Mouse (Mus musculus): Measurements from ENCODE around the gene Dnhd1. TPM values are rescaled to one million over a fixed set of nuclear protein-coding genes. Genes with fewer than 3 reads are reported as not detected.
"Not testable (repeated sequence)": the region's sequence is repeated elsewhere in the genome, so short reads cannot be mapped to it uniquely, and the experiment has no call there.

Gene Dnhd1
- polyA plus RNA-seq, 1 experiment from 2014 or later, result 1.9 TPM

- peak overlapping the region; percentile 97 for H3K4me2 ChIP-seq (ENCODE audit: low read length)
- not testable (repeated sequence) for H3K27ac ChIP-seq (ENCODE audit: low read length); ATAC-seq; H3K9me3 ChIP-seq (replicated peaks; ENCODE audit: control insufficient read depth, low read length, poor library complexity, severe bottlenecking); H3K27me3 ChIP-seq (ENCODE audit: control insufficient read depth, insufficient read depth, low read depth, low read length)
- peak overlapping the region; percentile 90 for H3K9ac ChIP-seq (ENCODE audit: low read depth, low read length)
- H3K4me1 ChIP-seq (ENCODE audit: control insufficient read depth, insufficient read depth, low read length), result peaks cover 27% of the 10 kb centered on the region
- 65% methylated on average over 4 of the region's 4 CpGs for WGBS
- peak overlapping the region; percentile 85 for H3K4me3 ChIP-seq (ENCODE audit: low read depth, low read length)
- peaks cover 19% of the 10 kb centered on the region for H3K36me3 ChIP-seq (ENCODE audit: control insufficient read depth, insufficient read depth, low read length)
Observed at GRCm38 (mm10) chr7:105735464-105735863, 84.8 kb downstream of the Dnhd1 start.

GRCm38 (mm10) chr7:105736264-105736901 lies 85.8 kb downstream of the Dnhd1 start, which contains the start of gene Ilk:
Gene Ilk (plus strand): TSS chr7:105736592.
- ATAC-seq, result peak; percentile 96
- H3K9ac ChIP-seq (ENCODE audit: low read depth, low read length), result peak within 1 kb of the TSS; percentile 90
- H3K4me2 ChIP-seq (ENCODE audit: low read length), result peak within 1 kb of the TSS; percentile 97
- H3K9me3 ChIP-seq (replicated peaks; ENCODE audit: control insufficient read depth, low read length, poor library complexity, severe bottlenecking), result no peaks in the 10 kb centered on the region
- peaks cover 19% of the 10 kb centered on the region for H3K36me3 ChIP-seq (ENCODE audit: control insufficient read depth, insufficient read depth, low read length)
- peaks cover 27% of the 10 kb centered on the region for H3K4me1 ChIP-seq (ENCODE audit: control insufficient read depth, insufficient read depth, low read length)
- peak within 1 kb of the TSS; percentile 85 for H3K4me3 ChIP-seq (ENCODE audit: low read depth, low read length)
- under 1% methylated on average over 62 of the region's 62 CpGs for WGBS
- no peaks in the 10 kb centered on the region for H3K27me3 ChIP-seq (ENCODE audit: control insufficient read depth, insufficient read depth, low read depth, low read length)
- H3K27ac ChIP-seq (ENCODE audit: low read length), result peak within 1 kb of the TSS; percentile 77

GRCm38 (mm10) chr7:105736911-105737521 lies 86.4 kb downstream of the Dnhd1 start, which contains the start of gene Rrp8:
Gene Rrp8 (minus strand): TSS chr7:105737385.
- no peaks in the 10 kb centered on the region for H3K27me3 ChIP-seq (ENCODE audit: control insufficient read depth, insufficient read depth, low read depth, low read length)
- H3K4me1 ChIP-seq (ENCODE audit: control insufficient read depth, insufficient read depth, low read length), result peaks cover 27% of the 10 kb centered on the region
- peak within 1 kb of the TSS; percentile 85 for H3K4me3 ChIP-seq (ENCODE audit: low read depth, low read length)
- H3K36me3 ChIP-seq (ENCODE audit: control insufficient read depth, insufficient read depth, low read length), result peaks cover 21% of the 10 kb centered on the region
- H3K4me2 ChIP-seq (ENCODE audit: low read length), result peak within 1 kb of the TSS; percentile 97
- peak within 1 kb of the TSS; percentile 77 for H3K27ac ChIP-seq (ENCODE audit: low read length)
- WGBS, result 0% methylated on average over 30 of the region's 30 CpGs
- H3K9me3 ChIP-seq (replicated peaks; ENCODE audit: control insufficient read depth, low read length, poor library complexity, severe bottlenecking), result no peaks in the 10 kb centered on the region
- ATAC-seq, result peak; percentile 33
- H3K9ac ChIP-seq (ENCODE audit: low read depth, low read length), result peak within 1 kb of the TSS; percentile 90

- Histone ChIP-seq H3K9ac (ENCODE audit: low read depth, low read length) (no peak overlapping the region), H3K27ac (ENCODE audit: low read length) (no peak overlapping the region), H3K4me3 (ENCODE audit: low read depth, low read length) (peak overlapping the region; percentile 85), H3K4me2 (ENCODE audit: low read length) (peak overlapping the region; percentile 97), H3K36me3 (ENCODE audit: control insufficient read depth, insufficient read depth, low read length) (peaks cover 18% of the 10 kb centered on the region), H3K4me1 (ENCODE audit: control insufficient read depth, insufficient read depth, low read length) (peaks cover 27% of the 10 kb centered on the region), H3K27me3 (ENCODE audit: control insufficient read depth, insufficient read depth, low read depth, low read length) (no peaks in the 10 kb centered on the region), H3K9me3 (replicated peaks; ENCODE audit: control insufficient read depth, low read length, poor library complexity, severe bottlenecking) (no peaks in the 10 kb centered on the region)
- ATAC-seq, result no peak
- WGBS, result 27% methylated on average over 3 of the region's 3 CpGs
Observed at GRCm38 (mm10) chr7:105737648-105738047, 87.0 kb downstream of the Dnhd1 start.

- H3K9me3 ChIP-seq (replicated peaks; ENCODE audit: control insufficient read depth, low read length, poor library complexity, severe bottlenecking), result no peaks in the 10 kb centered on the region
- no peaks in the 10 kb centered on the region for H3K27me3 ChIP-seq (ENCODE audit: control insufficient read depth, insufficient read depth, low read depth, low read length)
- H3K36me3 ChIP-seq (ENCODE audit: control insufficient read depth, insufficient read depth, low read length), result peaks cover 13% of the 10 kb centered on the region
- H3K4me2 ChIP-seq (ENCODE audit: low read length), result no peak overlapping the region; the same call in 1 of the 2 replicates
- peaks cover 31% of the 10 kb centered on the region for H3K4me1 ChIP-seq (ENCODE audit: control insufficient read depth, insufficient read depth, low read length)
- H3K4me3 ChIP-seq (ENCODE audit: low read depth, low read length), result no peak overlapping the region
- no peak overlapping the region for H3K27ac ChIP-seq (ENCODE audit: low read length)
- no peak overlapping the region for H3K9ac ChIP-seq (ENCODE audit: low read depth, low read length)
- ATAC-seq, result no peak
- WGBS, result 82% methylated on average over 2 of the region's 2 CpGs
Observed at GRCm38 (mm10) chr7:105738286-105738685, 87.7 kb downstream of the Dnhd1 start.

GRCm38 (mm10) chr7:105738948-105739347 lies 88.3 kb downstream of the Dnhd1 start:
- 35% methylated on average over 3 of the region's 3 CpGs for WGBS
- Histone ChIP-seq H3K36me3 (ENCODE audit: control insufficient read depth, insufficient read depth, low read length) (peaks cover 8% of the 10 kb centered on the region), H3K4me2 (ENCODE audit: low read length) (peak overlapping the region; percentile 22; the same call in 1 of the 2 replicates), H3K4me1 (ENCODE audit: control insufficient read depth, insufficient read depth, low read length) (peaks cover 35% of the 10 kb centered on the region), H3K9ac (ENCODE audit: low read depth, low read length) (no peak overlapping the region), H3K4me3 (ENCODE audit: low read depth, low read length) (no peak overlapping the region), H3K27me3 (ENCODE audit: control insufficient read depth, insufficient read depth, low read depth, low read length) (no peaks in the 10 kb centered on the region), H3K27ac (ENCODE audit: low read length) (peak overlapping the region; percentile 32; the same call in 1 of the 2 replicates), H3K9me3 (replicated peaks; ENCODE audit: control insufficient read depth, low read length, poor library complexity, severe bottlenecking) (no peaks in the 10 kb centered on the region)
- ATAC-seq, result no peak

- H3K4me2 ChIP-seq (ENCODE audit: low read length), result no peak overlapping the region
- H3K9me3 ChIP-seq (replicated peaks; ENCODE audit: control insufficient read depth, low read length, poor library complexity, severe bottlenecking), result no peaks in the 10 kb centered on the region
- ATAC-seq, result no peak
- H3K4me1 ChIP-seq (ENCODE audit: control insufficient read depth, insufficient read depth, low read length), result peaks cover 41% of the 10 kb centered on the region
- peaks cover 8% of the 10 kb centered on the region for H3K36me3 ChIP-seq (ENCODE audit: control insufficient read depth, insufficient read depth, low read length)
- no peak overlapping the region for H3K9ac ChIP-seq (ENCODE audit: low read depth, low read length)
- 80% methylated on average over 13 of the region's 13 CpGs for WGBS
- no peak overlapping the region for H3K27ac ChIP-seq (ENCODE audit: low read length)
- no peaks in the 10 kb centered on the region for H3K27me3 ChIP-seq (ENCODE audit: control insufficient read depth, insufficient read depth, low read depth, low read length)
- no peak overlapping the region for H3K4me3 ChIP-seq (ENCODE audit: low read depth, low read length)
Observed at GRCm38 (mm10) chr7:105740089-105740795, 89.6 kb downstream of the Dnhd1 start.

- Histone ChIP-seq H3K4me1 (ENCODE audit: control insufficient read depth, insufficient read depth, low read length) (peaks cover 36% of the 10 kb centered on the region), H3K4me2 (ENCODE audit: low read length) (no peak overlapping the region), H3K9ac (ENCODE audit: low read depth, low read length) (no peak overlapping the region), H3K27me3 (ENCODE audit: control insufficient read depth, insufficient read depth, low read depth, low read length) (no peaks in the 10 kb centered on the region), H3K9me3 (replicated peaks; ENCODE audit: control insufficient read depth, low read length, poor library complexity, severe bottlenecking) (no peaks in the 10 kb centered on the region), H3K27ac (ENCODE audit: low read length) (no peak overlapping the region), H3K36me3 (ENCODE audit: control insufficient read depth, insufficient read depth, low read length) (peaks cover 8% of the 10 kb centered on the region), H3K4me3 (ENCODE audit: low read depth, low read length) (no peak overlapping the region)
- no peak for ATAC-seq
- 88% methylated on average over 6 of the region's 6 CpGs for WGBS
Observed at GRCm38 (mm10) chr7:105740851-105741250, 90.2 kb downstream of the Dnhd1 start.

- ATAC-seq, result no peak
- peaks cover 8% of the 10 kb centered on the region for H3K36me3 ChIP-seq (ENCODE audit: control insufficient read depth, insufficient read depth, low read length)
- WGBS, result 94% methylated on average over 9 of the region's 9 CpGs
Observed at GRCm38 (mm10) chr7:105741978-105742377, 91.4 kb downstream of the Dnhd1 start.

More at GRCm38 (mm10) chr7:105741978-105742377, 91.4 kb downstream of the Dnhd1 start:
- no peaks in the 10 kb centered on the region for H3K27me3 ChIP-seq (ENCODE audit: control insufficient read depth, insufficient read depth, low read depth, low read length)
- H3K27ac ChIP-seq (ENCODE audit: low read length), result no peak overlapping the region
- no peak overlapping the region for H3K4me3 ChIP-seq (ENCODE audit: low read depth, low read length)
- no peaks in the 10 kb centered on the region for H3K9me3 ChIP-seq (replicated peaks; ENCODE audit: control insufficient read depth, low read length, poor library complexity, severe bottlenecking)
- H3K9ac ChIP-seq (ENCODE audit: low read depth, low read length), result no peak overlapping the region
- H3K4me2 ChIP-seq (ENCODE audit: low read length), result no peak overlapping the region
- peaks cover 36% of the 10 kb centered on the region for H3K4me1 ChIP-seq (ENCODE audit: control insufficient read depth, insufficient read depth, low read length)
